Mouse (Mus musculus) gastrocnemius, adult 18-20 months (tissue): ENCODE measurements around the gene Mrpl22. TPM values are rescaled to one million over a fixed set of nuclear protein-coding genes. Genes with fewer than 3 reads are reported as not detected.
"Not testable (repeated sequence)": the region's sequence is repeated elsewhere in the genome, so short reads cannot be mapped to it uniquely, and the experiment has no call there.

ENCODE experiments used
- DNase-seq: peaks from one replicate; pipeline ENCODE4 v3.0.0; 2021; ENCODE audit warnings: low spot score
- total RNA-seq, 2 experiments: library from RNA; stranded (reverse); gene quantifications; 2 replicates each; pipeline ENCODE4 v1.2.3; 2021

Gene Mrpl22
- total RNA-seq, 2 experiments from 2014 or later = 44.2 to 47.3 TPM

GRCm38 (mm10) chr11:58179986-58180385 lies 8.5 kb downstream of the Mrpl22 start:
- not testable (repeated sequence) for DNase-seq

DNA sequence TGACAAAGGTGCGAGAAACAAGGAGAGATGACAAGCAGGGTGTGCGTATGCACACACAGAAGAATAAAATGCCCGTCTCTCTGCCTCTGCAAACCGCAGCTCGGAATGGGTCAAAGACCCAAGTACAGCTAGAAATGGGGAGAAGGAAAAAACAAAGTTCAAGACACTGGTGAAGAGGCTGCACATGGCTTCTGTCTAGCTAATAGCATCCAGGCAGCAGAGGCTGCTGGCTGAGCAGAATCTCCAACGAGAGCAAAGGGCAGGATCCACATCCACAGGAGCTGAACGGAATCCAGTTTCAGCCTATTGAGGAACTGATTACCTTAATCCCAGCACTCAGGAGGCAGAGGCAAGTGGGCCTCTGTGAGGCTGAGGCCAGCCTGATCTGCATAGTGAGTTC lies 9.3 kb downstream of the Mrpl22 start:
- no peak for DNase-seq

GRCm38 (mm10) chr11:58183579-58183978 lies 12.1 kb downstream of the Mrpl22 start:
- DNase-seq = no peak

- no peak for DNase-seq
Measured at GRCm38 (mm10) chr11:58189675-58190074, 18.2 kb downstream of the Mrpl22 start.

- DNase-seq = peak; percentile 48
Measured at GRCm38 (mm10) chr11:58193326-58193725, 21.9 kb downstream of the Mrpl22 start.

GRCm38 (mm10) chr11:58193860-58194520 lies 22.5 kb downstream of the Mrpl22 start:
- DNase-seq = no peak

- DNase-seq = no peak
Measured at GRCm38 (mm10) chr11:58198663-58199062, 27.2 kb downstream of the Mrpl22 start.

DNA sequence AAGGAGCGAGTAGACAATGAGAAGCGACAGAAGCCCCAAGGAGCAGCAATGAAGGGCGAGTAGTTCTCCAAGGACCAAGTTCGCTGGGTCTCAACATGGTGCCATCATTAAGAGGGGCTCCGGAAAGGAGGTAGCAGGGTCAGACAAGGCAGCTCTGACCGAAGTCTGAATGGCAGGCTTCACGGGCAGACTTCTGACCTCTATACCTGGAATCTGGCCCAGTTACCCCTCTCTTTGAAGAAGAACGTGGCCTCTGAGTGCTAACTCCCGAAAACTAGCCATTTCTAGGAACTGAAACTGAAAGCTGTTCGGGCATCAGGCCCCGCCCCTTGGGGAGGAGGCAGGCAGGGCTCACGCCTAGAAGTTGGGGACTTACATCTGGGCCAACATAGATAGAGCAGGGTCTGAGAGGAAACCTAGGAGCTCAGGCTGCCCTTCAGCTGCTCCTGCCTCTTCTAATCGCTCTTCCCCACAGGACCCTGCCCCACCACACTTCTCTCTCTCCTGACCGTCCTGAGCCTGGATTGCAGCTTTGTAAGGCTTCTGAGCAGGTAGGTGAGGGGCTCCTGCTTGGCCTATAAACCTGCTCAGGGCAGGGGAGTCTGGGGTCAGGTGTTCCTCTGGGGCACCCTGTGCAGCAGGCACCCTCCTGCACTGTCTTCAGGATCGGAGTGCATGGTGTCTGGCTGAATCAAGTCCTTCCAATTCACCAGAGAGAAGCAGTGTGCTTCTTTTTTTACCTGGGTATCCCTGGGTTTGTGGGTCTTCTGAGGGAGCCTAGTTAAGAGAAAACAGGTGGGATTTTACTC lies 28.0 kb downstream of the Mrpl22 start, which contains the start of the genes Igtp and Irgm2:
Gene Igtp (plus strand): TSS at position 328 of the 809 bp plus-strand sequence.
Gene Irgm2 (plus strand): TSS at position 390 of the 809 bp plus-strand sequence.
- DNase-seq = peak; percentile 84

GRCm38 (mm10) chr11:58200226-58200625 lies 28.8 kb downstream of the Mrpl22 start:
- DNase-seq = no peak

DNA sequence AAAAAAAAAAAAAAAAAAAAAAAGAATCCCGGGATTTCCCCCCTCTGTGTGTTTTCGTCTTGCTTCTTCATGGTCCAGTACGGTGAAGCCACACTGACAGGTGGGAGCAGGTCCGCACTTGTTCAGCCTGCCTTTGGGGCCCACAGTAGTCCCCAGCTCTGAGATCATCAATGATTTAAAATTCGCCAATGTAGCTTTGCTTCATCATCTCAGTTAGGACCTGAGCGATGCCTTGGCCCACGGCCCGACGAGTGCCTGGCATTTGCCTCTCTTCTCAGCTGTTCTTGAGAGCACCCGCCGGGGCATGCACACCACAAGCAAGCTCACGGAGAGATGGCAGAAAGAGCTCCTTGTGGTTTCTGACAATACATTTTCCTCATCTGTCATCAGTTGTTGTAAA lies 29.6 kb downstream of the Mrpl22 start:
- no peak for DNase-seq

DNA sequence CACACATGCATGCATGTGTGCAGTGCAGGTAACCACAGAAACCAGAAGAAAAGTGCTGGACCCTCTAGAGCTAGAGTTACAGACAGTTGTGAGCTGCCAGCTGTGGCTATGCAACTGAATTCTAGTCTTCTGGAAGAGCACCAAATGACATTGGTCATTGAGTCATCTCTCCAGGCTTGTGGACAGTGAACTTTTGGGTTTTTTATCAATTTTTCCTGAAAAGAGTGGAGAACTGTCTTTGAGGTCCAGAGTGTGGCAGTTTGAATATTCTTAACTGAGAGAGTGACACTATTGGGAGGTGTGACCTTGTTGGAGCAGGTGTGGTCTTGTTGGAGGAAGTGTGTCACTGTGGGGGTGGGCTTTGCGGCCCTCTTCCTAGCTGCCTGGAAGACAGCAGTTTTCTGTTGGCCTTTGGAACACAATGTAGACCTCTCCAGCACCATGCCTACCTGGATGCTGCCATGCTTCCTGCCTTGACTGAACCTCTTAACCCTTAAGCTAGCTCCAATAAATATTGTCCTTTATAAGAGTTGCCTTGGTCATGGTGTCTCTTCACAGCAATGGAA lies 38.9 kb downstream of the Mrpl22 start:
- no peak for DNase-seq

GRCm38 (mm10) chr11:58211062-58211681 lies 39.7 kb downstream of the Mrpl22 start:
- peak; percentile 36 for DNase-seq

- no peak for DNase-seq
Measured at GRCm38 (mm10) chr11:58211682-58212067, 40.2 kb downstream of the Mrpl22 start.

GRCm38 (mm10) chr11:58213673-58214342 lies 42.3 kb downstream of the Mrpl22 start:
- no peak for DNase-seq

GRCm38 (mm10) chr11:58214391-58215048 lies 43.1 kb downstream of the Mrpl22 start:
- peak; percentile 90 for DNase-seq

DNA sequence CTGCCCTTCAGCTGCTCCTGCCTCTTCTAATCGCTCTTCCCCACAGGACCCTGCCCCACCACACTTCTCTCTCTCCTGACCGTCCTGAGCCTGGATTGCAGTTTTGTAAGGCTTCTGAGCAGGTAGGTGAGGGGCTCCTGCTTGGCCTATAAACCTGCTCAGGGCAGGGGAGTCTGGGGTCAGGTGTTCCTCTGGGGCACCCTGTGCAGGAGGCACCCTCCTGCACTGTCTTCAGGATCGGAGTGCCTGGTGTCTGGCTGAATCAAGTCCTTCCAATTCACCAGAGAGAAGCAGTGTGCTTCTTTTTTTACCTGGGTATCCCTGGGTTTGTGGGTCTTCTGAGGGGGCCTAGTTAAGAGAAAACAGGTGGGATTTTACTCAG lies 43.6 kb downstream of the Mrpl22 start:
- DNase-seq = not testable (repeated sequence)

DNA sequence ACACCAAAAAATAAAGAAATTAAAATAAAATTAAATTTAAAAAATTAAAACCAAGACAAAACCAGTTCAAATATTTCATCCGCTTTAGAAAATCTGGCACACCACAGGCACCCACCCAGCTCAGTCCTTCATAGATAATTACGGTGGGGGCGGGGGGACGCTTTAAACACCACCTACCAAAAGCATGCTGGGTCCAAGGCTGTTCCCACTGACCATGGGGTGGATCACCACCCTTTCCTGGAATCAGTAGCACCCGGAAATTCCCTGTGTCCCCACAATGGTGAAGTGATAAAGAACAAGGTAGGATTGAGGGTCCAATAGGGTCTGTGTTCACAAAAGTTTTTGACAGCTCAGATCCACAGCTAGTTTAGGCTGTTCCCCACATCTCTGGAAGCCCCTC lies 44.4 kb downstream of the Mrpl22 start:
- no peak for DNase-seq

- DNase-seq = no peak
Measured at GRCm38 (mm10) chr11:58216823-58217222, 45.4 kb downstream of the Mrpl22 start.

DNA sequence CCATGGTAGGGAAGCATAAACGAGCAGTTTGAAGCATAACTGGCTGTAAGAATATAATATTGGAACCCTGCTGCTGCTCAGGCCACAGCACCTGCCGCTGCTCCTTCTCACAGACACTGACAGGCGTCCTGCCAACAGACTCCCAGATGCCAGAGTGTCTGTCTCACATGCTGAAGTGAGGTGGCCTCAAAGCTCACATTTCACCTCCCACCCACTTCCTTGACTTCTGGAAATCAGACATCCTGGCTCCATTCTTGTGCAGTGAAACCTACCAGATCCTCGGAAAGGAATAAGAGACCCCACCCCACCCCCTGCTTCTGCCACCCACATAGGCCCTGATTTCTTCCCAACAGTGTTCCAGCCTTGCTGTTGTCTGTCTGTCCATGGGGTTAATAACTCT lies 52.3 kb downstream of the Mrpl22 start:
- DNase-seq = peak; percentile 74

DNA sequence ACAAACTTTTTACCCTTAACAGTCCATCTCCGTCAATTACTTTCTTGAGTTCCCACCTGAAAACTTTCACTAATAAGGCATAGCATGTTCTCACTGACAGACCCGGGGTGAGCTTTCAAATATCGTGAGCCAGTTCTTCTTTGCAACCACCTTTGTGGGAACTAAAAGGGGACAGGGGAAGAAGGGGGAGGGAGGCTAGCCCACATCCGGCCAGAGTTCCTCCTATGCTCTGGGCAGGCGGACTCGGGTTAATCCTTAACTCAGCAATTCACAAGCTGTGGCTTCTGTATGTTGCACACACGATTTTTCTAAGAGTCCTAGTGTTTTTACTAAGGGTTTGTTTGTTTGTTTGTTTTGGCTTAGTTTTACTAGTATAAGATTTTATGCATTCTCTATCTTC lies 52.9 kb downstream of the Mrpl22 start:
- DNase-seq = no peak

DNA sequence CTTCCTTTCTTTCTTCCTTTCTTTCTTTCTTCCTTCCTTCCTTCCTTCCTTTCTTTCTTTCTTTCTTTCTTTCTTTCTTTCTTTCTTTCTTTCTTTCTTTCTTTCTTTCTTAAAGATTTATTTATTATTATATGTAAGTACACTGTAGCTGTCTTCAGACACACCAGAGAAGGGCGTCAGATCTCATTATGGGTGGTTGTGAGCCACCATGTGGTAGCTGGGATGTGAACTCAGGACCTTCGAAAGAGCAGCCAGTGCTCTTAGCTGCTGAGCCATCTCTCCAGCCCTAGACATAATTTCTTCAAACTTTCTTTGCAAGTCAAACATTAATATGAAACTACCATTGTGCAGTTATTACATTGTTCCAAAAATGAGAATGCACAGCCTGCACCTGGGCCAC lies 53.4 kb downstream of the Mrpl22 start:
- DNase-seq = not testable (repeated sequence)
